Mouse (Mus musculus) kidney, postnatal 0 days (tissue): Measurements from ENCODE around the gene Fbxl19. TPM values are rescaled to one million over a fixed set of nuclear protein-coding genes. Genes with fewer than 3 reads are reported as not detected.
A peak's percentile ranks its signal among the peaks of the same experiment; 100 is the strongest.

Source experiments
- ATAC-seq: fragments of 200-750 bp; cut with Nextera tagmentation; replicated peaks from 2 replicates; pipeline ENCODE4 v1.8.0; 2017; ENCODE audit warnings: low read depth, moderate number of reproducible peaks, moderate TSS enrichment, moderate library complexity; ENCODE audit not compliant: low FRiP score
- DNase-seq: peaks from one replicate; pipeline ENCODE4 v3.0.0-alpha.2; 2016; ENCODE audit warnings: low spot score
- H3K27ac ChIP-seq: fragments of 300-500 bp; sonication (generic); 2 replicates; pipeline ENCODE4 v1.5.1; 2014; ENCODE audit warnings: mild to moderate bottlenecking
- H3K27me3 ChIP-seq: fragments of 300-500 bp; sonication (generic); 2 replicates; pipeline ENCODE4 v1.6.1; 2014; ENCODE audit warnings: low read length, mixed read lengths; ENCODE audit not compliant: insufficient read depth
- H3K36me3 ChIP-seq: fragments of 300-500 bp; sonication (generic); 2 replicates; pipeline ENCODE4 v1.6.1; 2014; ENCODE audit warnings: low read length, mixed read lengths; ENCODE audit not compliant: insufficient read depth
- H3K4me1 ChIP-seq: fragments of 300-500 bp; sonication (generic); replicated peaks from 2 replicates; pipeline ENCODE4 v1.6.1; 2014; ENCODE audit warnings: antibody characterized with exemption, low read length, mixed read lengths; ENCODE audit not compliant: insufficient read depth
- H3K4me2 ChIP-seq: fragments of 300-500 bp; sonication (generic); 2 replicates; pipeline ENCODE4 v1.6.1; 2014; ENCODE audit warnings: mild to moderate bottlenecking, low read length, moderate library complexity, mixed read lengths
- H3K4me3 ChIP-seq: fragments of 300-500 bp; sonication (generic); replicated peaks from 2 replicates; pipeline ENCODE4 v1.5.1; 2014; ENCODE audit warnings: low read depth, low read length
- H3K9ac ChIP-seq: fragments of 300-500 bp; sonication (generic); 2 replicates; pipeline ENCODE4 v1.6.1; 2014; ENCODE audit warnings: low read depth, low read length
- H3K9me3 ChIP-seq: fragments of 300-500 bp; sonication (generic); replicated peaks from 2 replicates; pipeline ENCODE4 v1.6.1; 2016; ENCODE audit warnings: low read length, inconsistent platforms, mixed read lengths
- CTCF ChIP-seq: IDR thresholded peaks from 2 replicates; pipeline ENCODE4 v1.5.1; 2016; ENCODE audit warnings: antibody characterized with exemption, low read depth, mild to moderate bottlenecking, moderate library complexity
- WGBS: fragments of 180-500 bp; shearing (Covaris S2); extraction: QIAGEN DNeasy Blood & Tissue Kit; methylation state at CpG from one replicate; pipeline ENCODE4 v1.1.7; 2014; 5-methylcytosine and 5-hydroxymethylcytosine counted together
- polyA plus RNA-seq: library from polyadenylated mRNA; unstranded; fragments of >200 nt; fragmentation: Nextera tagmentation; extraction: Ambion mirVana; gene quantifications from 2 replicates; pipeline ENCODE4 v1.2.1, GENCODE M21; 2015

Fbxl19 gene
- polyA plus RNA-seq, 1 experiment from 2014 or later, result 2.8 TPM

DNA sequence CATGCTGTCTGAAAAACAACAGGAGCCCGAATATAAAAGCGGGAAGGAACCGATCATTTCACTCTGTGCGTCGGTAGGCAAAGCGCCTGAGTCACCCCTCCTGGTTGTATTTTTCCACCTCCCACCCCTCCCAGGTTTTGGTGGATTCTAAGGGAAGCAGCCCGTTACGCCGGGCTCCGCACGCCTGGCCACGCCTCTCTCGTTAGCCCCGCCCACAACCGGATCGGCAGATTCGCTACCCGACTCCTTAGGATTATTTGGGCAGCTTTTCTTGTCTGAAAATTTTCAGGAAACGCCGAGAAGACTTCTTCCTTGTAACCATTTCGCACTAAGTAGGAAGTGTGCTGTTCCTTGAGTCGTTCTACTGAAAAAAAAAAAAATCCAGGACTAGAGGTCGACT lies 32.1 kb downstream of the Fbxl19 start, which contains the start of gene Setd1a:
Gene Setd1a (plus strand): TSS at position 245 of the 400 bp plus-strand sequence.
- TF ChIP-seq CTCF, result no peak
- H3K27ac ChIP-seq, result peak within 1 kb of the TSS; percentile 98
- under 1% methylated on average over 23 of the region's 23 CpGs for WGBS
- DNase-seq (peak; percentile 87), ATAC-seq (peak; percentile 58)
- no peaks in the 10 kb centered on the region for H3K27me3 ChIP-seq
- peak within 1 kb of the TSS; percentile 84 for H3K4me2 ChIP-seq
- H3K36me3 ChIP-seq, result peaks cover 21% of the 10 kb centered on the region
- H3K9me3 ChIP-seq, result no peaks in the 10 kb centered on the region
- H3K4me1 ChIP-seq, result peaks cover 5% of the 10 kb centered on the region; the same call in 1 of the 2 replicates
- H3K4me3 ChIP-seq, result peak within 1 kb of the TSS; percentile 90
- peak within 1 kb of the TSS; percentile 94 for H3K9ac ChIP-seq

DNA sequence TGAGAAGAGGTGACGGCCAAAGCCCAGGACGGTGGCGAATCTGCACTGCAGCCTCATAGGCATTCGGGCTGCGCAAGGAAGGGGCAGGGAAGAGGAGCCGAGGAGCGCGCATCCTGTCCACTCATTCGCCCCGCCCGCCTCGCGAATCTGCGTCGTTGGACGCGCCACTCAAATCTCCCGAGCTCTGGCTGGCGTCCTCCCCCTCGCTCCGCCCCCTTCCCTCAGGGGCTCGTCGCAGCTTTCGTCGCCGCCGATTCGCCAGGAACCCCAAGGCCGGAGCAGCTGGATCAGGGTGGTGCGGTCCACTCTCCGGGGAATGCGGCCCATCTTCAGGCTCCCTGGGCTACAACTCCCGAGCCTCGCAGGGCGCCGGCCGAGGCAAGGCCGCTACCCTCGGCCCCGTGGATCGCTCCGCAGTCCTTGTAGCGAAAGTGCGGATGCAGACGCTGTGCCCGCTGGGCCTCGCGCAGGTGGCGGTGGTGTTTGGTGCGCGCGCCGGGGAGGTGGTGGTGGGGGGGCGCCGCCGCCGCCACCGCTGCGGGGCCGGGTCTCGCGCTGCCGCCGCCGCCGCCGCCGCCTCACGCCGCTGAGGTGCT lies 32.6 kb downstream of the Fbxl19 start:
- DNase-seq, result peak; percentile 98
- no peaks in the 10 kb centered on the region for H3K9me3 ChIP-seq
- H3K9ac ChIP-seq, result peak overlapping the region; percentile 94
- peak overlapping the region; percentile 84 for H3K4me2 ChIP-seq
- H3K4me3 ChIP-seq, result peak overlapping the region; percentile 90
- TF ChIP-seq CTCF, result no peak
- H3K27me3 ChIP-seq, result no peaks in the 10 kb centered on the region
- H3K27ac ChIP-seq, result peak overlapping the region; percentile 98
- peaks cover 5% of the 10 kb centered on the region; the same call in 1 of the 2 replicates for H3K4me1 ChIP-seq
- 0% methylated on average over 67 of the region's 70 CpGs for WGBS
- H3K36me3 ChIP-seq, result peaks cover 21% of the 10 kb centered on the region
- ATAC-seq, result peak; percentile 90

GRCm38 (mm10) chr7:127777474-127778266 lies 33.3 kb downstream of the Fbxl19 start:
- WGBS, result 1% methylated on average over 58 of the region's 66 CpGs
- Histone ChIP-seq H3K9ac (peak overlapping the region; percentile 94), H3K9me3 (no peaks in the 10 kb centered on the region), H3K27me3 (no peaks in the 10 kb centered on the region), H3K4me1 (peaks cover 5% of the 10 kb centered on the region; the same call in 1 of the 2 replicates), H3K4me3 (peak overlapping the region; percentile 90), H3K27ac (peak overlapping the region; percentile 98), H3K4me2 (peak overlapping the region; percentile 84), H3K36me3 (peaks cover 21% of the 10 kb centered on the region)
- DNase-seq, result peak; percentile 56
- peak; percentile 41 for ATAC-seq
- no peak for TF ChIP-seq CTCF

DNA sequence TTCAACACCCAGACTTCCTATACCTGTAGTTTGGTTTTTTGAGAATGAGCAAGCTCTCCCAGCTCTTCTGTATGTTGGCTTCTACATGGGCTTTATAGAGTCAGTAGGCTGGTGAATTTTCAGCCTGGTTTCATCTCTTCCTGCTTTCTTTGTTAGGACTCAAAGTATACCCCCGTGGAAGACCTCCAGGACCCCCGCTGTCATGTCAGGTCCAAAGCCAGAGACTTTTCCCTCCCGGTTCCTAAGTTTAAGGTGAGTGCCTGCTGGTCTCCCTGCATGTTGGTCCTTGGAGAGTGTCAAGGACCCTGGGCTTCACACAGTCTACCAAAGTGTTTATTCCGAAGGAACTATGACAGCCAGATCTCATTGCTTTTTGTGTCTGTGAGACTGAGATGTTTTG lies 34.0 kb downstream of the Fbxl19 start:
- peaks cover 5% of the 10 kb centered on the region; the same call in 1 of the 2 replicates for H3K4me1 ChIP-seq
- no peak for ATAC-seq

DNA sequence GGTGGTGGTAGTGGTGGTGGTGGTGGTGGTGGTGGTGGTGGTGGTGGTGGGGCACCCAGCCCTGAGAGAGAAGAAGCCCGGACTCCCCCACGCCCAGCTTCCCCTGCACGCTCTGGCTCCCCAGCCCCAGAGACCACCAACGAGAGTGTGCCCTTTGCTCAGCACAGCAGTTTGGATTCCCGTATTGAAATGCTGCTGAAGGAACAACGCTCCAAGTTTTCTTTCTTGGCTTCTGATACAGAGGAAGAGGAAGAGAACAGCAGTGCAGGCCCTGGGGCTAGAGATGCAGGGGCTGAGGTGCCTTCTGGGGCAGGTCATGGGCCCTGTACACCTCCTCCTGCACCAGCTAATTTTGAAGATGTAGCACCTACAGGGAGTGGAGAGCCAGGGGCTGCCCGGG lies 41.0 kb downstream of the Fbxl19 start, which contains the start of gene Gm49388:
Gene Gm49388 (plus strand): TSS at position 301 of the 400 bp plus-strand sequence.
- Histone ChIP-seq H3K27ac (no peak within 1 kb of the TSS), H3K4me1 (no peaks in the 10 kb centered on the region), H3K36me3 (peaks cover 77% of the 10 kb centered on the region), H3K9ac (no peak within 1 kb of the TSS), H3K4me2 (no peak within 1 kb of the TSS), H3K27me3 (no peaks in the 10 kb centered on the region), H3K4me3 (no peak within 1 kb of the TSS), H3K9me3 (no peaks in the 10 kb centered on the region)
- WGBS, result 93% methylated on average over 7 of the region's 7 CpGs
- DNase-seq (no peak), ATAC-seq (no peak)
- no peak for TF ChIP-seq CTCF

More for the DNA sequence above, 34.0 kb downstream of the Fbxl19 start:
- TF ChIP-seq CTCF, result no peak
- Histone ChIP-seq H3K4me2 (peak overlapping the region; percentile 84), H3K9me3 (no peaks in the 10 kb centered on the region), H3K36me3 (peaks cover 21% of the 10 kb centered on the region), H3K27me3 (no peaks in the 10 kb centered on the region), H3K4me3 (peak overlapping the region; percentile 90), H3K27ac (no peak overlapping the region), H3K9ac (peak overlapping the region; percentile 94)
- no peak for DNase-seq
- WGBS, result 74% methylated on average over 4 of the region's 4 CpGs

DNA sequence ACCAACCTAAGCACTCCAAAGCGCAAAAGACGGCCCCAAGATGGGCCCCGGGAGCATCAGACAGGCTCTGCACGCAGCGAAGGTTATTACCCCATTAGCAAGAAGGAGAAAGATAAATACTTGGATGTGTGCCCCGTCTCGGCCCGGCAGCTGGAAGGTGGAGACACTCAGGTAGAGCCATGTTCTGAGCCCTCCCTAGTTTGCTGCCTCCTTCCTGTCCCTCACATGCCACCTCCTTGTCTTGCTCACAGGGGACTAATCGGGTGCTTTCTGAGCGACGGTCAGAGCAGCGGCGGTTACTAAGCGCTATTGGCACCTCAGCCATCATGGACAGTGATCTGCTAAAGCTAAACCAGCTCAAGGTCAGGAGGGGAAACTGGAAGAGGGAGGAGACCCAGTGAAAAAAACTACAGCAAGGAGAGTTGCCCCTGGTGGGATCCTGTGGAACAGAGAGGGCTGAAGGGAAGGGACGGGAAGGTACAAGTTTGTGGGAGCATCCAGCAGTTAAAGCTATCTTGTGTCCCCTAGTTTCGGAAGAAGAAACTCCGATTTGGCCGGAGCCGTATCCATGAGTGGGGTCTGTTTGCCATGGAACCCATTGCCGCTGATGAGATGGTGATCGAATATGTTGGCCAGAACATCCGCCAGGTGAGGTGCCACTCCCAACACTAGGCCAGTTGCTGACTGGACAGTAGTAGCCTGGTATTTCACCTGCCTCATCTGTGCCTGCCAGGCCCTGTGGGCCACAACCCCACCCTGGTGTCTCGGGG lies 52.9 kb downstream of the Fbxl19 start:
- no peak for TF ChIP-seq CTCF
- Histone ChIP-seq H3K4me3 (no peak overlapping the region), H3K27me3 (no peaks in the 10 kb centered on the region), H3K4me2 (no peak overlapping the region), H3K4me1 (0 out of 2 replicates have a peak, but pooled peaks cover 5% of the 10 kb centered on the region), H3K9me3 (no peaks in the 10 kb centered on the region), H3K36me3 (peaks cover 63% of the 10 kb centered on the region), H3K9ac (no peak overlapping the region), H3K27ac (no peak overlapping the region)
- WGBS, result 88% methylated on average over 23 of the region's 23 CpGs
- no peak for DNase-seq
- no peak for ATAC-seq
